Mouse (Mus musculus): ENCODE data around the gene Kcnt2. TPM values are rescaled to one million over a fixed set of nuclear protein-coding genes. Genes with fewer than 3 reads are reported as not detected.

Gene Kcnt2
- total RNA-seq, 2 experiments from 2014 or later: 41.5 to 42.3 TPM

GRCm38 (mm10) chr1:140304244-140304643, 58.3 kb downstream of the Kcnt2 start:
- no peak for TF ChIP-seq CTCF (conservative IDR thresholded peaks at IDR 0.05)
- no peak overlapping the region for H3K4me3 ChIP-seq
- no peak overlapping the region for H3K27ac ChIP-seq
- no peak for DNase-seq (ENCODE audit: low spot score in 2 of 2)

GRCm38 (mm10) chr1:140305344-140305743, 59.4 kb downstream of the Kcnt2 start:
- Histone ChIP-seq H3K4me3 (no peak overlapping the region), H3K27ac (no peak overlapping the region)
- no peak for DNase-seq (ENCODE audit: low spot score in 2 of 2)
- no peak for TF ChIP-seq CTCF (conservative IDR thresholded peaks at IDR 0.05)

- H3K4me3 ChIP-seq: no peak overlapping the region
- H3K27ac ChIP-seq: no peak overlapping the region
- no peak for TF ChIP-seq CTCF (conservative IDR thresholded peaks at IDR 0.05)
- no peak for DNase-seq (ENCODE audit: low spot score in 2 of 2)
These were observed 60.4 kb downstream of the Kcnt2 start for GRCm38 (mm10) chr1:140306339-140306738.

GRCm38 (mm10) chr1:140310739-140311138, 64.8 kb downstream of the Kcnt2 start:
- no peak for TF ChIP-seq CTCF (conservative IDR thresholded peaks at IDR 0.05)
- Histone ChIP-seq H3K4me3 (no peak overlapping the region), H3K27ac (no peak overlapping the region)
- DNase-seq (ENCODE audit: low spot score in 2 of 2): no peak

GRCm38 (mm10) chr1:140325088-140325487, 79.1 kb downstream of the Kcnt2 start:
- no peak overlapping the region for H3K27ac ChIP-seq
- DNase-seq (ENCODE audit: low spot score in 2 of 2): no peak
- TF ChIP-seq CTCF (conservative IDR thresholded peaks at IDR 0.05): no peak
- H3K4me3 ChIP-seq: no peak overlapping the region

- no peak for DNase-seq (ENCODE audit: low spot score in 2 of 2)
- TF ChIP-seq CTCF (conservative IDR thresholded peaks at IDR 0.05): no peak
- no peak overlapping the region for H3K27ac ChIP-seq
These were observed 80.8 kb downstream of the Kcnt2 start for GRCm38 (mm10) chr1:140326709-140327108.

GRCm38 (mm10) chr1:140333702-140334101, 87.7 kb downstream of the Kcnt2 start:
- Histone ChIP-seq H3K27ac (peak overlapping the region; percentile 65), H3K4me3 (no peak overlapping the region)
- no peak for DNase-seq (ENCODE audit: low spot score in 2 of 2)
- no peak for TF ChIP-seq CTCF (conservative IDR thresholded peaks at IDR 0.05)

More at GRCm38 (mm10) chr1:140326709-140327108, 80.8 kb downstream of the Kcnt2 start:
- no peak overlapping the region for H3K4me3 ChIP-seq

GRCm38 (mm10) chr1:140338417-140338816, 92.5 kb downstream of the Kcnt2 start:
- DNase-seq (ENCODE audit: low spot score in 2 of 2): peak; percentile 39 to 50
- peak overlapping the region; percentile 80 for H3K27ac ChIP-seq
- no peak for TF ChIP-seq CTCF (conservative IDR thresholded peaks at IDR 0.05)
- H3K4me3 ChIP-seq: no peak overlapping the region

- Histone ChIP-seq H3K27ac (peak overlapping the region; percentile 80), H3K4me3 (no peak overlapping the region)
- DNase-seq (ENCODE audit: low spot score in 2 of 2): peak; percentile 17 to 18
- TF ChIP-seq CTCF (conservative IDR thresholded peaks at IDR 0.05): no peak
These were observed 93.4 kb downstream of the Kcnt2 start for GRCm38 (mm10) chr1:140339368-140339767.

- no peak for DNase-seq (ENCODE audit: low spot score in 2 of 2)
- H3K27ac ChIP-seq: no peak overlapping the region
- no peak overlapping the region for H3K4me3 ChIP-seq
- TF ChIP-seq CTCF (conservative IDR thresholded peaks at IDR 0.05): no peak
These were observed 118.8 kb downstream of the Kcnt2 start for GRCm38 (mm10) chr1:140364787-140365186.

GRCm38 (mm10) chr1:140373532-140373931, 127.6 kb downstream of the Kcnt2 start:
- no peak for DNase-seq (ENCODE audit: low spot score in 2 of 2)
- no peak overlapping the region for H3K4me3 ChIP-seq
- no peak overlapping the region for H3K27ac ChIP-seq
- TF ChIP-seq CTCF (conservative IDR thresholded peaks at IDR 0.05): no peak

GRCm38 (mm10) chr1:140378791-140379190, 132.8 kb downstream of the Kcnt2 start:
- no peak overlapping the region for H3K27ac ChIP-seq
- TF ChIP-seq CTCF (conservative IDR thresholded peaks at IDR 0.05): no peak
- no peak for DNase-seq (ENCODE audit: low spot score in 2 of 2)
- no peak overlapping the region for H3K4me3 ChIP-seq

- Histone ChIP-seq H3K4me3 (no peak overlapping the region), H3K27ac (no peak overlapping the region)
- DNase-seq (ENCODE audit: low spot score in 2 of 2): no peak
- no peak for TF ChIP-seq CTCF (conservative IDR thresholded peaks at IDR 0.05)
These were observed 133.6 kb downstream of the Kcnt2 start for GRCm38 (mm10) chr1:140379526-140379925.

GRCm38 (mm10) chr1:140381093-140381492, 135.1 kb downstream of the Kcnt2 start:
- Histone ChIP-seq H3K27ac (no peak overlapping the region), H3K4me3 (no peak overlapping the region)
- DNase-seq (ENCODE audit: low spot score in 2 of 2): no peak
- no peak for TF ChIP-seq CTCF (conservative IDR thresholded peaks at IDR 0.05)

- no peak overlapping the region for H3K4me3 ChIP-seq
- no peak for TF ChIP-seq CTCF (conservative IDR thresholded peaks at IDR 0.05)
- DNase-seq (ENCODE audit: low spot score in 2 of 2): no peak
These were observed 144.3 kb downstream of the Kcnt2 start for GRCm38 (mm10) chr1:140390301-140390700.

More at GRCm38 (mm10) chr1:140390301-140390700, 144.3 kb downstream of the Kcnt2 start:
- no peak overlapping the region for H3K27ac ChIP-seq

Data from layer of hippocampus, adult 2 months (tissue).